Mouse (Mus musculus): Measurements from ENCODE around the gene Ccpg1os.

GRCm38 (mm10) chr9:72968349-72969061 lies 16.7 kb downstream of the Ccpg1os start:
- TF ChIP-seq CTCF (IDR thresholded peaks at IDR 0.05; ENCODE audit: low read depth): peak; percentile 70
- TF ChIP-seq EP300 (IDR thresholded peaks at IDR 0.05; ENCODE audit: low read depth): no peak

Measured in heart, postnatal 0 days (tissue).